Mouse (Mus musculus): Measurements from ENCODE around the gene Cox5a.

The Cox5a gene

DNA sequence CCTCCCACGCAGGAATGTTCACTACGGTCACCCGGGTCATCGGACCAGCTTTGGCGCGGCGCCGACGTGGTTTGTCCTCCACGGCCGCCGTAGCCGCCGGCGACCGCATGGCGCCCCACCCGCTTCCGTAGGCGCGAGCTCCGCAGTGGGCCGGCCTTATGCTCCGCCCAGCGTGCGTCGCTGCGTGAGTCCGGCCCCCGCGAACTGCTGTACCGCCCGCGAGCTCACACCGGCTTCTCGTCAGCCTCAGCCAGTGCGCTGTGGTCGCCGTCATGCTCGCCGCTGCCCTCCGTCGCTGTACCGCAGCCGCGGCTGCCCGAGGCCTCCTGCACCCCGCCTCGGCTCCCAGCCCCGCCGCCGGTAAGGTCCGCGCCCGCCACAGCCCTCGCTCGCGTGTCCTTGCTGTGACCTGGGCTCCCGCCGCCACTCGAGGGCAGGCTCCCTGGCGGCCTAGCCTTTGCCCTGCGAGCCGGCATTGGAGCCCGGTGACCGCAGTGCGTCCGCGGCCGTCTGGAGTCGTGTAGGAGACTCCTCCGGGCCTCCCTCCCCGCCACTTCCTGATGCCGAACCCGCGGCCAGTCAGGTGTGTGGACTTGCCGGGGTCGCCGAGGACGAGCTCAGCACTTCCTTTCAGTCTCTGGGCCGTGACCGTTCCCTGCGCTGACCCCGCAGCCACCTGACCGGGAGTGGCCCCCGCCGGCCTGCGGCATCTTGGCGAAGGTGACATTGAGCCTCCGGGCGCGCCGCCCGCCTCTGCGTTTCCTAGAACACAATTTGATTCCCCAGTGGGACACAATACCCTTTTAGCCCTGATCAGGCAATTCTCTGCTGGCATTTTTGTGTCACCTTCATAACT is at the start of gene Cox5a:
Gene Cox5a, plus strand, starts transcription at position 219 of the 856 bp plus-strand sequence.
- DNase-seq = peak; percentile 93

DNA sequence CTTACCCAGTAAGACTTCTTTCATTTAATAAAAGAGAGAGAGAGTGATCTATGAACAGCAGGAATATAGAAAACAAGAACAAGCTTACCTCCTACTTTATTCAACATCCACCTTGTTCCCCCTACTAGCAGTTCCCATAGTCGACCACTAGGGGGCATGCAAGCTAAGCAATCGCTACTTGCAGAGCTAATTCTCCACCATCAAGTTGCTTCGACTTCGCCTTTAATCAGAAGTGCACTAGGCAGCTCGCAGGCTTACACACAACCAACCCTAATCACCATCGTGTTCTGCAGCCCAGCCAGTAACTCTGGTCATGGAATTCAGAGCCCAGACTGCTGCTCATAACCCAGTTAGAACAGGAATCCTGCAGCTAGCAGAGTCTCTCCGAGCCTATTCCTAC is 35.3 kb upstream of the Cox5a start:
- peak; percentile 78 for DNase-seq

DNA sequence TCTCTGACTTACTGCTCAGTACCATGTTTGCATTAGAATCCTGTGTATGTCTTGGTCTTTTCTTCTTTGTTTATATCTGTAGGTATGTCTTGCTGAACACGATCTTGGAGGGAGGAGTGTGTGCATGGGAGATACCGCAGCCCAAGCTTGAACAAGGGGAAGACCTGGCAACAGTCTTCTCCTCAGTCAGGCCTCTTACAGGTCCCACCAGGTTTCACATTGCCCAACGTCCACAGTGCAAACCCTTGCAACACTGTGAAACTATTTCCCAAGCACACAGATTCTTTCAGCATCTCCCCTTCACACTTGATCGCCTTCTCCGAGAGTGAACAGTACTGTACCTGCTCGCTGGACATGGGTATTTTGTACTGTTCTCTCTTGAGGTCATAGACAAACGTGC is 33.3 kb upstream of the Cox5a start:
- no peak for DNase-seq

DNA sequence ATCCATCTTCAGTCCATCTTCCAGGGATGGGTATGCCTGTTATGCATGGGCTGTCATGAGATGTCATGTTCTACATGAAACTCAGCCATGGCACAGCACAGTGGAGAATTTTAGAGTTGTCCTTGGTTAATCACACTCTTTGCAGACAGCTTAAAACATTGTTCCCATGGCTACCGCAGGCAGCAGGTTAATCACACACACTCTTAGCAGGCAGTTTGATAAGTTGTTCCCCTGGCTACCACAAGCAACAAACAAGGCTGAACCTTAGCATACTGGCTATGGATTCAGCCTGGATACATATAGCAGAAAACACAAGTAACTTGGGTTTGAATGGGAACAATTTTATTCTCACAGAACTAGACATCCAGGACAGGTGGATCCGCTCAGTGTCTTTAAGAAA is 27.5 kb upstream of the Cox5a start:
- DNase-seq = no peak

DNA sequence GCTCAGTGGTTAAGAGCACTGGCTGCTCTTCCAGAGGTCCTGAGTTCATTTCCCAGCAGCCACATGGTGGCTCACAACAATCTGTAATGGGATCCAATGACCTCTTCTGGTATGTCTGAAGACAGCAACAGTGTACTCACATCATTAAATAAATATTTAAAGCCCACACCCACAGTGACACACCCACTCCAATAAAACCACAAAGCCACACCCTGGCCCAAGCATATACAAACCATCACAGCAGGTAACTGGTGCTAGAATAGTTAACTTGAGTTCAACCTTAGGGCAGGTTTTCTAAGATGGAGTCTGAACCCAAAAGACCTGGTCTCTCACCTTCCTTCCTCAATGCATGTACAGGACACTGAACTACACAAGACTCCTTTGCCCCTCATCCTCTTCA is 26.1 kb upstream of the Cox5a start:
- DNase-seq = no peak

DNA sequence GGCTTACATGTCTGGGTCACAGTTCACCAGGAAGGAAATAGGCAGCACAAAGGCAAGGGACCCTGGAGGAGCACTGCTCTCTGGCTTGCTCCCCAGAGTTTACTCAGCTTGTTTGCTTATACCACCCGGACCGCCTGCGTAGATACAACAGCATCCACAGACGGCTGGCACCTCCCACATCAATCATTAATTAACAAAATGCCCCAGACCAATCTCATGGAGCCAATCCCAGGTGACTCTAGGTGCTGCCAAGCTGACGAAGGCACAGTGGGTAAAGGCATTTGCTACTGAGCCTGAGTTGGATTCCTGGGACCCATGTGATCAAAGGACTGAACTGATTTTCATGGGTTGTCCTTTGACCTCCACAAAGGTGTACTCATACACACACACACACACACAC is 23.8 kb upstream of the Cox5a start:
- no peak for DNase-seq

DNA sequence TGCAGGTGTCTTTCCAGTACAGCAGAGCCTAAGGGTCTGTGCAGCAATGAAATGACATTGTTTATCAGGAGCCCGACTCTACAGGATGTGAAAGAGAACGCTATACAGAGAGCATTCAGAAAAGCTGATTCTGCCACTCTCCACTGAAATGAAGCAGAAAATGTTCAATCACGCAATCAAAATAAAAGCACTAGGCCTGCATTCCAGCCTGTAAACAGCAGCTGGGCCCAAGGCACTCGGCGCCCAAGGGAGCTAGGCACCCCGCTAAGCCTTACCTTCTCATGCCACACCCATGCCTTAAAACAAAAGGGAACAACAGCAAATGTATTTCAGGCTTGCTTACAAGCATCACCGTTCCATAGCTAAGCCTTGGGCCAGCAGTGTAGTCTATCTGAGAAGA is 22.5 kb upstream of the Cox5a start:
- no peak for DNase-seq

DNA sequence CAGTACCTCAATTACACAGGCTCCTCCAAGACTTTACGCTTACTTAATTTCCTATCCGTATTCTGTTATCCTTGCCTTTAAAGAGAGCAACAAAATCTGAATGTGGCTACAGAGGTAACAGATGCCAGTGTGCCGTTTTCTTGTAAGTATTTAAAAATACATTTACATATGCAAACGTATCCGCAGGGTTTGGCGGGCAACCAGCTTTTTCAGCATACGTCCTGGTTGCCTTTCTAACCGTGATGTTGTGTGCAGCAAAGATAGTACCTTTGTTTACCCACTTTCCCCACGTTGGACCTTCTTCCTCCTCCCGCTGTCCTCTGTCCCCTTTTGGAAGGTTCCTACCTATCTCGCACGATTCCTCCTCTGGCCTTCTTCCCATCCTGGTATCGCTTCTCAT is 19.6 kb upstream of the Cox5a start:
- DNase-seq = no peak

DNA sequence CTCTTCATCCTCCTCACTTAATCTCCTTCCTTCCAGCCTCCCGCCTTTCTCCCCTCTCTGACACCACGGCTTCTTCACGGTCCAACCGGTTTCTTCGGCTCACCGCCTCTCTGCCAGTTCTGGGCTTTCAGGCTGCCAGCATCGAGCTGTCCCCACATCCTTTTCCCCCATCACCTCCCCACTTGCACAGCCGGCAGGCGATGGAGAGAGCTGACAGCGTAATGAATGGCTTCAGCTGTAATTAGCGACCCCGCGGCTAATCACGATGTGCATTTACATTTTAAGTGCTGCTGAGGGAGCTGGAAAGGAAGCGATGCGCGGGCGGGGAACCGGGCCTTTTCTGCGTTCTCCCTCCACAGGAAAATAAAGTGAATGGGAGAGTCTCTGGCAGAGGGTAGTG is 19.2 kb upstream of the Cox5a start:
- peak; percentile 55 for DNase-seq

DNA sequence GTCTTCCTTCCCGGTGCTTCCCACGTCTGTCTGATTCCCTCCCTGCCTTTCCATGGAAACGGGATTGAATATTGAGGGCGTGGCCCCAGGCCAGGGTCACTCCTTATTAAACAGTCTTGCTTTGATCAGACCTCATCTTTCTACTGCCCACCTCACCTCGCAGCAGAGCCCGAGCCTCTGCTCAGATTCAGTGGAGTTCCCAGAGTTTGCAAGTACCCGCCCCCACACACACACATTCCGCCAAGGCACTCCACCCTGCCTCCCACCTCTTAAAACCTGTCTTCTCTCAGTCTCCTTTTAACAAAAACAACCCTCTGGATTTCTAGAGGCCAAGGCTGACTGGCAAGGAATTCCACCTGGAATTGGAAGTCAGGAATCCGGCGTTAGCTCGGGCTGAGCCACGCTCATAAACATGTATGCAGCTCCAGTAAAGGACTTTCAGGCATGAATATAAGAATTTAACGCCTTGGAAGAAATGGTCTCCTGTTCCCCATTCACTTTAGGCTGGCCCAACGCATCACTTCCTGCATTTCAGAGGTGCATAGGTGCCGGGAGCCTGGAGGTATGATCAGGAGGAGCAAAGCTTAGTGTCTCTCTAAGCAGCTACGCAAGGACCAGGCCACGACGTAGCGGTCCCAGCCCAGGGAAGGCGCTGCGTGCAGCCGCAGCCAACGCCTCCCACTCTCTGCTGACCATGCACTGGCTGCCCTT is 18.0 kb upstream of the Cox5a start:
- DNase-seq = peak; percentile 32

DNA sequence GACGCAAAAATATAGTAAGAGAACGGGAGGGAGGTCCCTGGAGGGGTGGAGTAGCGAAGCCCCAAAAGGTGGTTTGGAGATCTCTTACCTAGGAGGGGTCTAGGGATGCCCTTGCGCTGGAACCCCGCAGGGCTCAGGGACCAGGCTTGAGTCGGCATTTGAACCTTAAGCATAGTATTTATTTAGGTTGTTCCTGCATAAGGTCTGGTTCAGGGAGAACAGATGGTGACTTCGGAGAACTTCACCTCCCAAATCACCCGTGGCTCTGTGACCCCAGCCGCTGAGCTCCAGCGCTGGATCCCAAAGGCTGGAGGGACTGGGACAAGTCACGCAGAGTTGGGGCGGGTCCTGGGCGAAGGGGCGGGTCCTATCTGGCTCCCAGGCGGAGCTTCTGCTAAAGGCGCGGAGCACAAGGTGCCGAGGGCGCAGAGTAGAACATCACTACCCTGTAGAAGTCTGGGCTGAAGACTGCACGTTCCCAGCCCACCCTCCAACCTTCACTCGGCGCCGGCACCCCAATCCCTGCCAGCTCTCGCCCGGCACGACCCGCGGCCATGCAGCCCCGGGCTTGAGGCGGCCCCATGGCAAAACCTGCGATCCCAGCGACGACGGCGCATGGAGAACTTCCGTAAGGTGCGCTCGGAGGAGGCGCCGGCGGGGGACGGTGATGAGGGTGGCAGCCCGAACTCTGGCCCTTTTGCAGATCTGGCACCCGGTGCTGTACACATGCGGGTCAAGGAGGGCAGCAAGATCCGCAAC is 17.3 kb upstream of the Cox5a start, which contains the start of gene Rpp25:
Gene Rpp25, plus strand, starts transcription at position 405 of the 759 bp plus-strand sequence.
- DNase-seq = peak; percentile 52

DNA sequence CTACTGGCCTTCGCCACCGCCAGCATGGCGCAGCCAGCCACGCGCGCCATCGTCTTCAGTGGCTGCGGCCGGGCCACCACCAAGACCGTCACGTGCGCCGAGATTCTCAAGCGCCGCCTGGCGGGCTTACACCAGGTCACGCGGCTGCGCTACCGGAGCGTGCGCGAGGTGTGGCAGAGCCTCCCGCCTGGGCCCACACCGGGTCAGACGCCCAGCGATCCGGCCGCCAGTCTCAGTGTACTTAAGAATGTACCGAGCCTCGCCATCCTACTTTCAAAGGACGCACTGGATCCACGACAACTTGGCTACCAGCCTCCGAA is 16.7 kb upstream of the Cox5a start:
- DNase-seq = peak; percentile 54

DNA sequence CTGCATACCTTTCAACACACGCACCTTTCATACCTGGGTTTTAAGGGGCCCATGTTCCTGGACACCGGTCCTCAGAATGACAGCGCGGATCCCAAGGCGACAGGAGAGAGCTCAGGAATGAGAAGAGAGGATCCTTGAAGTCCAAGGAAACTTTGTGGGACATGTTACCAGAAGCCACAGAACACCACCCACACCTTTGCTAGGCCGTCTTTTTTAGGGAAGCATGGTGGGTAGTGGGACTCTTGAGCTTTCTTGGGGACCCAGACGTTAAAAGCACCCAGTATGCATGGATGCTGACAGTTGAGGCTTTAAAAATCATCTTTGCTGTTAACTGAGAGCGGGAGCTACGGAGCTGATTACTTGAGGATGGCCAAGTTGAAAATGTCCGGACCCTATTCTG is 16.2 kb upstream of the Cox5a start:
- DNase-seq = no peak

DNA sequence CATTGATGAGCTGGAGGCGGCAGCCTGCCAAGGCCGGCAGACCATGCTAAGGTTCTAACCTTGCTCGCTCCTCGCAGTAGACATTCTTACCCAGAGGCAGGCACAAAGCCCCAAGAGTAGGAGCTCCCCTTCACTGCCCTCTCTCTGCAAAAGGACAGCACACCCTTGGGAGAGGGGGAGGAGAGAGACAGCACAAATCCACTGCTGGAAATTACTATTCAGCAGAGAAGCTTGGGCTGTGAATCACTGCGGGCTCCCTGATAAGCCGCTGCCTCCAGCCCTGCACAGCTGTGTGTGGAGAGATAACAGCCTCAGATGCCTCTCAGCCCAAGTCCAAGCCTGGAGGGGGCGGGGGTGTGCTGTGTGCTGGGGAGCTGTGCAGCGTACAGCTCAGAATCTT is 15.4 kb upstream of the Cox5a start:
- peak; percentile 50 for DNase-seq

DNA sequence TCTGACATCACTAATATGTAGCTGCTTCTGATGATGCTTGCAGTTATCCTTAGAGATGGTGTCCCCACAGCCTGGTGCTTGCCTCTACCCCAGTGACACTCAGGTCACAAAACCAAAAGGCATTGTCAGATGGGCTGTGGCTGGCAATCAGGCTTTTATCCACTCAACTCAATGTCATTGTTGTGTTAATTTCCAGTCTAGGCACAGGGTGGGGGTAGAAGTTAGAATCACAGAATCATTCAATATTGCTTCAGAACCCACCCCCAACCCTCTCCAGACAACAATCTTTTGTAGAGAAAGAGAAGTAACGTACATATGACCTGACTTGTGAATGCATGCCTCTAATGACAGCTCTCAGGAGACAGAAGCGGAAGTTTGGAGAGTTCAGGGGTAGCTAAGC is 10.5 kb upstream of the Cox5a start:
- DNase-seq = no peak

DNA sequence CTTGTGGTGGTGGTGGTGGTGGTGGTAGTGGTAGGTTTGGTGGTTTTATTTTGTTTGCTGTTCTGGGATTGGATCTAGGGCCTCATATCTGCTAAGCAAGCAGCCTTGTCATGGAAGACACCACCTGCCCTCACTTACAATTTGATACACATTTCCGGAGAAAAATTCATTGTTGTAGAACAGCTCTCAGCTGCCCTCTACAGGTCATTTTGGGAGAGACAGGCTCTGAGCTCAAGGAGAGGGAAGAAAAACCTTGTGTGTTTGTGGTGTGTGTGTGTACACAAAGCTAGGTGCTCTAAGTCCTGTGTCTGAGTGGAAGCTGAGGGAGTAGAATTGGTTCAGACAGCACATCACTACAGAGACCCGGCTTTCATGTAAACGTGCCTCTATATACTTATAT is 4.0 kb upstream of the Cox5a start:
- no peak for DNase-seq

DNA sequence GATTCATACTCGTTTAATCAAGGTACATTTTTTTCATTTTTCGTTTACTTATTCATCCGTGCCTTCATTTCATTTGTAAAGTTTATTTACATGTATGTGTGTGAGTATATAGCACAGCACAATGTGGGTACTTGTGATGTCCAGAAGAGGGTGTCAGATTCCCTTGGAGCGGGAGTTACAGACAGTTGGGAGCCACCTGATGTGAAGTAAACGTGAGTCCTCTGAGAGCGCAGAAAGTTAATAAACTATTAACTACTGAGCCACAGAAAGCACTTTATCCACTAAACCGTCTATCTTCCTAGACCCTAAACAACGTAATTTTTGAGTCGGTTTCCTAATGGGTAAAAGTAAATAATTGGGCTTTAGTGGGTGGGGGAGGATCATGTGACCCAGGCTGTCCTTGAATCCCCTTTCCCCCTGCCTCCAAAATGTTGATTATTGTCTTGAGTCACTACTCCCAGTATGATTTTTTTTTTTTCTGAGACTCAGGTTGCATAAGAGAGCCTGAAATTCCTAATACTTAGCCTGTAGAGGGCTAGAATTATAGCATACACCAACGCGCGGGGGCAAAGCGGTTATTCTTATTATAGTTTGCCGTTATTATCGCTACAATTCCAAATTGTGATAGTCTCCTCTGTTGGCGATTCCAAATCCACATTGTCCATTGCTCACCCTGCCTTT is 559 bp upstream of the Cox5a start:
- DNase-seq = no peak

DNA sequence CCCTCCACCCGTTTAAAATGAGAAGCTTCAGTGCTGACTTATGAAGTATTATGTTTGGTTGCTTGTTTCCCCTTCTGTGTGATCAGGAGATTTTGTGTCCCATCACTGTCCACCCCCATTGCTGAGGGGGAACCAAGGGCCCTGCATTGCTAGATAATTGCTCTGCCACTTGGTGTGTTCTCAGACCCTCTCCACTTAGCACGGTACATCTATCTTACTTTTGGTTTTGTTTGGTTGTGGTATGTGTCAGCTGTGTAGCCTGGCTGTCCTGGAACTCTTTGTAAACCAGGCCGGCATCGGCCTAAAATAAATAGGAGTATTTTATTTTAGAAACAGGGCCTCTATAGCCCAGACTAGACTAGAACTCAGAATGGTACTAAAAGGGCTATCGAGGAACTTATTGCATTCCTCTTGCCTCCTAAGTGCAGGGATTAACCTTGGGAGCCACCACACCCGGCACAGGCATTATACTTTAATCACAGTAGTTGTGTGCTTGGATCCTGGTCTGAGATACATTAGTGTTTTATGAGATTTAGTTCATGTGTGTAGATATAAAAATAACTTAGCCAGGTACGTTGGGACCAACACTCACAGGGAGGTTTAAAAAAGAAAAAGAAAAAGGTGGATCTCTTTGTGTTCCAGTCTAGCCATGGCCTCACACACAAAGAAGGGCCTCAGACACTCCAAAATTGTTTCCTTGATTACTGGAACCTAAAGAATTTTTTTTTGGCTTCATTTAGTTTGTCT is 1.2 kb downstream of the Cox5a start:
- no peak for DNase-seq

DNA sequence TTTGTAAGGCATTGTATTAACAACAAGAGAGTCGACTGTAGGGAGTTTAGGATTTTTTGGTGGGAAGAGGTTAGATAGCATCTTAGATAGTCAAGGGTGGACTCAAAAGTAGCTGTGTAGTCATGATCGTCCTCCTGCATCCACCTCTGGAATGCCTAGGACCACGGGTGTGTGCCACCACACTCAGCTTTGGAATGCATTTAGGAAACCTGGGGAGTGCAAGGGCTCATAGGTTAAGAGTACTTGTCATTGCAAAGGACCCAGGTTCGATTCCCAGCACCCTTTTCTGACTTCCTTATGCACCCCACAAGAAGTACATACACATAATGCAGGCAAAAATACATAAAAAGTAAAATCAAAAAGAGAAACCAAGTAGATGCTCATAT is 1.8 kb downstream of the Cox5a start:
- DNase-seq = no peak

DNA sequence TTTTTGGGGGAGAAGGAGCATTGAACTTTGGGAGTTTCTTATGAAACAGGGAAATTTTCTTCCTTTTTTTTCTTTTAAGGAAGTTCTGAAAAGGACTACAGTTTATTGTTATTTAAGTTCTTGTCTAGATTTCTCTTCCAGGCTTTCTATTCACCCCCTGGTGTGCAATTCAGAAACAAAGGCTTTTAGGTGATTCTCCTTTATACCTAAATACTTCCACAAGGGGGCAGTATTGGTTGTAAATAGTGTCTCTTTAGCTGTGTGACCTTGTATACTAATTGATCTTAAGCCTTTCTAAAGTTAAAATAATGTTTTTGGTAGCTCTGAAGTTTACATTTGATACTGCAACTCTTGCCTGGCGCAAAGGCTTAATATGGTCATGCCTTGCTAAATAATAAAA is 2.7 kb downstream of the Cox5a start:
- DNase-seq = no peak

DNA sequence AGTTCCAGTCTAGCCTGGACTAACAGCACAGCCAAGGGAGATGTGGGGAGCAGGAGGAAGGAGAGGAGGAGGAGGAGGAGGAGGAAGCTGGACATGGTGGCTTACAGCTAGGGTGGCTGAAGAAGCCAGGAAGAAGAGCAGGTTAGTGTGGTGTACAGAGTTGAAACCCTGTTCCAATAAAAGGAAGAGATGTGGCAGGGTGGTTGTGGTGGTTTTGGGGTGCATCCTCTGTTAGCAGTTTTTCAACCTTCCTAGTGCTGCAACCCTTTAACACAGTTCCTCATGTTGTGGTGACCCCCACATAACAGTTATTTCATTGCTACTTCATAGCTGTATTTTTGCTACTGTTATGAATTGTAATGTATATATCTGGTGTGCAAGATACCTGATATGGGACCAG is 3.4 kb downstream of the Cox5a start:
- DNase-seq = no peak

DNA sequence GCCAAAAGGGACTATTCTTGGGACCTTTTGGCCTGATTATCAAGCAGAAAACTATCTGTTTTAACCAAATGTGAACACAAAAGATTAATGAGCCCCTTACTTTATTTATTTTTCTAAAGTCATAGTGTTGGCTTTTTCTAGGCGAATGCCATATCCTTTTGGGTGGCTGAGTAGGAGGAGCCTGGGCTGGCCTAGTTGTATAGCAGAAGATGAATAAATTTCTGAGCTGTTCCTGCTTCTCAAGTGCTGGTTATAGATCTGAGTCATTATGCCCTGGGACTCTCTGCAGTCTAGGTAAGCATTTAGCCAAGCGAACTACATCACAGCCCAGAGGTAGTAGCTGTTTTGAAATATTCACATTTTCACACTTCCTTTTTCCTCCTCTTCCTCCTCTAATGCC is 4.4 kb downstream of the Cox5a start:
- DNase-seq = no peak

DNA sequence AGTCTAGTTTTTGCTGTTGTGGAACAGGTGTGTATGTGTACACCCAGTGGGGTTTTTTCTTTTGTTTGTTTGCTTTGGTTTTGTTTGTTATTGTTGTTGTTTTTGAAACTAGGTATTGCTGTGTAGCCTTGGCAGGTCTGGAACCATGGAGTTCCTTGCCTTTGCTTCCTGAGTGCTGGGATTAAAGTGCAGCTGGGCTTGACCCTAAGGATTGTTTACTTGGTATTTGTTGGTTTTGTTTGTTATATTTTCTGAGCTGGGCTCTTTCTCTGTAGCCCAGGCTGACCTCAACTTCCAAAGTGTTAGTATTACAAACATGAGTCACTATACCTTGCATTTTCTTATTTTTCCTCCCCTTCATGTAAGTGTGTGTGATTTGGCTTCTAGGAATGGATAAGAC is 5.4 kb downstream of the Cox5a start:
- no peak for DNase-seq
